Mouse (Mus musculus) kidney, embryonic 16.5 days (tissue): Measurements from ENCODE around the gene Aifm2. TPM values are rescaled to one million over a fixed set of nuclear protein-coding genes. Genes with fewer than 3 reads are reported as not detected.

ENCODE experiments used
- ATAC-seq: fragments of 200-750 bp; cut with Nextera tagmentation; 2 replicates; pipeline ENCODE4 v1.8.0; 2017; ENCODE audit warnings: moderate TSS enrichment; ENCODE audit not compliant: low FRiP score, low TSS enrichment
- H3K27ac ChIP-seq: fragments of 300-500 bp; sonication (generic); 2 replicates; pipeline ENCODE4 v1.5.1; 2014; ENCODE audit warnings: low read length
- H3K27me3 ChIP-seq: fragments of 300-500 bp; sonication (generic); 2 replicates; pipeline ENCODE4 v1.6.1; 2014; ENCODE audit warnings: low read length, control low read depth, mixed read lengths; ENCODE audit not compliant: insufficient read depth
- H3K36me3 ChIP-seq: fragments of 300-500 bp; sonication (generic); 2 replicates; pipeline ENCODE4 v1.6.1; 2014; ENCODE audit warnings: low read length, control low read depth, mixed read lengths; ENCODE audit not compliant: insufficient read depth
- H3K4me1 ChIP-seq: fragments of 300-500 bp; sonication (generic); 2 replicates; pipeline ENCODE4 v1.6.1; 2014; ENCODE audit warnings: low read length, control low read depth, mixed read lengths; ENCODE audit not compliant: insufficient read depth
- H3K4me2 ChIP-seq: fragments of 300-500 bp; sonication (generic); replicated peaks from 2 replicates; pipeline ENCODE4 v1.6.1; 2014; ENCODE audit warnings: low read depth, low read length
- H3K4me3 ChIP-seq: fragments of 300-500 bp; sonication (generic); 2 replicates; pipeline ENCODE4 v1.5.1; 2014; ENCODE audit warnings: mild to moderate bottlenecking, low read length
- H3K9ac ChIP-seq: fragments of 300-500 bp; sonication (generic); replicated peaks from 2 replicates; pipeline ENCODE4 v1.6.1; 2014; ENCODE audit warnings: low read length
- H3K9me3 ChIP-seq: fragments of 300-500 bp; sonication (generic); 2 replicates; pipeline ENCODE4 v1.6.1; 2016; ENCODE audit warnings: low read length, control low read depth
- WGBS: fragments of 180-500 bp; shearing (Covaris S2); extraction: QIAGEN DNeasy Blood & Tissue Kit; methylation state at CpG from one replicate; pipeline ENCODE4 v1.1.7; 2014; 5-methylcytosine and 5-hydroxymethylcytosine counted together
- polyA plus RNA-seq: library from polyadenylated mRNA; unstranded; fragments of >200 nt; fragmentation: Nextera tagmentation; extraction: Ambion mirVana; gene quantifications from 2 replicates; pipeline ENCODE4 v1.2.1, GENCODE M21; 2015

Aifm2 gene
- 24.3 and 28.0 TPM in 2 replicates for polyA plus RNA-seq

DNA sequence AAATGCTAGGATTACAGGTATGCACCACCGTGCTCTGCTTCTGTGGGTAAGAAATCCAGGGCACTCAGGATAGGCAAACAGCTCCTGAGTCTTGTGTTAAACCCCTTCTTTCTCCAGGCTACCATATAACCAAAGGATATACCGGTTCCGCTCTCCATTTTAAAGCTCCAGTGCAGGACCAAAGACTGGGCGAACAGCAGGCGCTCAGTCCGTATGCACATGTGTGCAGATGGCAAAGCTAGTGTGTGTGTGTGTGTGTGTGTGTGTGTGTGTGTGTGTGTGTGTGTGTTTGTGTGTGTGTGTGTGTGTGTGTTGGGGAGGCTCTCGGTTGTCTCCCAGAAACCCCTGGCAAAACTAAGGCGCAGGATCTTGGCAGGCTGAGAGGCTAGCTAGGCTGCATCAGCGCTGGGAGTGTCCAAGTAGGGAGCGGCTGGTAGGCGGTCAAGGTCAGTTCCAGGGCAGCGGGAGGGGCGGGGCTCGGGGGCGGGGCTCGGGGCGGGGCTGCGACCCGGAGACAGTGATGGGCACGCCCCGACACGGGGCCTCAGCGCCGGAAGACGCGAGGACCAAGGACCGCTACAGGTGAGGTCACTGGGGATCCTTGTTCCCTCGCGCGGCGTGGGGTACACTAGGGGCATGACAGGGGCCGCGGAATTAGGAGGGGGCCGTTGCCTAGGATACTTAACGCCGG lies at the start of gene Aifm2:
Gene Aifm2, plus strand, starts transcription at position 493 of the 691 bp plus-strand sequence.
- H3K27ac ChIP-seq = 0 out of 2 replicates have a peak within 1 kb of the TSS, but pooled peaks have one; percentile 60
- H3K36me3 ChIP-seq = no peaks in the 10 kb centered on the region
- H3K27me3 ChIP-seq = no peaks in the 10 kb centered on the region
- peak within 1 kb of the TSS; percentile 72 for H3K9ac ChIP-seq
- peak; percentile 93 for ATAC-seq
- H3K9me3 ChIP-seq = no peaks in the 10 kb centered on the region
- peak within 1 kb of the TSS; percentile 93 for H3K4me2 ChIP-seq
- peaks cover 10% of the 10 kb centered on the region for H3K4me1 ChIP-seq
- WGBS = 11% methylated on average over 36 of the region's 36 CpGs
- peak within 1 kb of the TSS; percentile 67 for H3K4me3 ChIP-seq

DNA sequence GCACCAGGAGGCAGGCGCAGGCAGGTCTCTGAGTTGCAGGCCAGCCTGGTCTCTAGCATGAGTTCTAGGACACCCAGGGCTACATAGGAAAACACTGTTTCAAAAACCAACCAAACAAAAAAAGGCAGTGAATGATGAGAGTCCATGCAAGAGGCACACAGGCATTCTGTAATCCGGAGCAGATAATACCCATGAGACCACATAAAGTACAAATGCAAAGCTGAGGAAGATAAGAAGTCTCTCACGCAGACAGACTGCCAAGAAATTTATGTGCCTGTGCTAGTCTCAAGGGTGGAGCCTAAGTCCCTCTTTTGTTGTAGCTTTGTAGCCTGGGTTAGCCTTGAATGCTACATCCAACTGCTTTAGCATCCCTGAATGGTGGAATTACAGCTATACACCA lies 49.4 kb upstream of the Aifm2 start:
- 75% methylated on average over 3 of the region's 3 CpGs for WGBS
- no peaks in the 10 kb centered on the region for H3K27me3 ChIP-seq

DNA sequence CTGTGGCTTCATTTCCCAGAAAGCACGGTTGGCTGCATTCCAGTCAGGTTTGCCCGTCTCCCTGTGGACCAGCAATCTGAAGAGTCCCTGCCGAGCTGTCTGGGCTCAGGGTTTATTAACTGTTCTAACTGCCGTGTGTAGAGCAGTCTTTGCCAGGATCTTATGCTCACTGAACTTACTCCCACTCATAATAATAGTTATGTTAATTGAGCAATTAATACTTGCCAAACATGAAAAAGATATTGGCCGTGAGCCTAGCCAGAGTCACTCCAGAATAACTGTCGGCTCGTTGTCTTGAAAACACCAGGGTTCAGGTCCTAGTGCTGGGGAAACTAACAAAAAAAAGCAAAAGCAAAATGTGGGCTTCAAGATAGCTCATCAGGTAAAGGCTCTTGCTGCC lies 45.8 kb upstream of the Aifm2 start:
- no peaks in the 10 kb centered on the region for H3K4me1 ChIP-seq
- 85% methylated on average over 7 of the region's 7 CpGs for WGBS
- H3K4me2 ChIP-seq = no peak overlapping the region
- no peaks in the 10 kb centered on the region for H3K9me3 ChIP-seq
- no peaks in the 10 kb centered on the region for H3K27me3 ChIP-seq
- H3K27ac ChIP-seq = no peak overlapping the region
- no peak overlapping the region for H3K4me3 ChIP-seq
- no peak for ATAC-seq
- peaks cover 47% of the 10 kb centered on the region for H3K36me3 ChIP-seq
- H3K9ac ChIP-seq = no peak overlapping the region

More for the DNA sequence above, 49.4 kb upstream of the Aifm2 start:
- no peak overlapping the region for H3K27ac ChIP-seq
- H3K4me3 ChIP-seq = no peak overlapping the region
- no peak overlapping the region for H3K4me2 ChIP-seq
- no peak overlapping the region for H3K9ac ChIP-seq
- H3K36me3 ChIP-seq = peaks cover 37% of the 10 kb centered on the region
- ATAC-seq = no peak
- H3K9me3 ChIP-seq = no peaks in the 10 kb centered on the region
- H3K4me1 ChIP-seq = no peaks in the 10 kb centered on the region

DNA sequence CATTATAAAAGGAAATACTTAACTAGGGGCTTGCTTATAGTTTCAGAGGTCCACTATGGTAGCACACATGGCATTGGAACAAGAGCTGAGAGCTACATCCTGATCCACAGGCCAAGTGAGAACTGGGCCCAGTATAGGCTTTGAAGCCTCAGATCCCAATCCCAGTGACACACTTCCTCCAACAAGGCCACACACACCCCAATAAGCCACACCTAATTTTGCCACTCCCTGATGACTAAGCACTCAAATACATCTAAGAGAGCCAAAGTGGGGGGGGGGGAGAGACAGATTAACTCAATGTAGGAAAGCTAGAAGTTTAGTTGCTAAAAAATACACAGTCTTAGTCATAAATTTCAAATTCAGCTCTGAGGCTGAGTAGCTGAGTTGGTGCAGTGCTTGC lies 45.2 kb upstream of the Aifm2 start:
- ATAC-seq = no peak
- Histone ChIP-seq H3K36me3 (peaks cover 47% of the 10 kb centered on the region), H3K27me3 (no peaks in the 10 kb centered on the region), H3K4me1 (no peaks in the 10 kb centered on the region), H3K9me3 (no peaks in the 10 kb centered on the region), H3K4me2 (no peak overlapping the region), H3K4me3 (no peak overlapping the region), H3K9ac (no peak overlapping the region), H3K27ac (no peak overlapping the region)

DNA sequence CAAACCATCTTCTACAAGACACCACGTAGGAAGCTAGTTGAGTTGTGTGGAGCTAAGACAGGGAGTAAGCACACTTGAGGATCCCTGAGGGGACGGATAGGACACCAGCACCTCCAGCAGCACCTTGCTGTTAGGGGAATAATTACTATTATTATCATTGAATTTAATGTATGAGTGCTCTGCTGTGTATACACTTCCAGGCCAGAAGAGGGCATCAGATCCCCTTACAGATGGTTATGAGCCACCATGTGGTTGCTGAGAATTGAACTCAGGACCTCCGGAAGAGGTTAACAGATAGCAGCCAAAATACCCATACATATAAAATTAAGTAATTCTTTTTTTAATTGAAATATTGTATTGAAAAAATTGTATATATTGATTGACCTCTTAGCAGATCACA lies 44.3 kb upstream of the Aifm2 start:
- no peak for ATAC-seq
- no peaks in the 10 kb centered on the region for H3K27me3 ChIP-seq
- H3K4me2 ChIP-seq = no peak overlapping the region
- no peak overlapping the region for H3K27ac ChIP-seq
- H3K36me3 ChIP-seq = peaks cover 45% of the 10 kb centered on the region
- no peak overlapping the region for H3K9ac ChIP-seq
- WGBS = 98% methylated on average over 3 of the region's 3 CpGs
- no peaks in the 10 kb centered on the region for H3K4me1 ChIP-seq
- H3K4me3 ChIP-seq = no peak overlapping the region
- no peaks in the 10 kb centered on the region for H3K9me3 ChIP-seq

DNA sequence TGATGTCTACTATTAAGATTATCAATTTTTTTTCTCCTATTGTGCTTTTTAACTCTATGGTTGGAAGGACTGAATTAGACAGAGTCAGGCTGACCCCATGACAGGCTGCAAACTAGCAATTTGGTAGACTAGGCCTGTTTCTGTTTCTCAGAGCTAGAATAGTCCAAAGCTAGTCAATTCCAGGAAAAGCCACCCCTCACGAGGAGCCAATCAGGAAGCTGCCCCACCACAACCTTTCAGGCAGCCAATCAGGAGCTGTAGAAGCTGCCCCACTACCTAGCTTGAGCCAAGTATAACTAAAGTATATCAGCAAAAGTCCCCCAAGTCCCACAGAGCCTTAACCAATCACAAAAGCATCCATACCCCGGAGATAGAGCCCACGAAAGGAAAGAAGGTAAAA lies 39.1 kb upstream of the Aifm2 start:
- WGBS = 73% methylated on average over 3 of the region's 3 CpGs

DNA sequence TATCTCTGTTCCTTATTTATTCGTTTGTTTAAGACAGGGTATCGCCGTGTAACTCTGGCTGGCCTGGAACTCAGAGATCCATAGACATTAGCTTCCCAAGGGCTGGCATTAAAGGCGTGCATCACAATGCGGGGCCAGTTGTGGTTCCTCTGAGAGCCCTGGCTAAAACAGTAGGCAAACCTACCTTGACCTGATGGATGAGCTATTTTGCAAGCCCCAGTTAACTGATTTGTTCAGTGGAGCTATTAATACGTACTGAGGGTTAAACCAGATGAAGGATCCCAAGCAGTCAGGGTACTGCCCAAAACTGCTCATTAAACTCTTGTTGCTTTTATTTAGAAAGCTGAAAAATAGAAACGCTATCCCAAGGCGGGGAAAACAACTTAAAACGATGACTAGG lies 35.5 kb upstream of the Aifm2 start:
- Histone ChIP-seq H3K9ac (peak overlapping the region; percentile 96), H3K36me3 (peaks cover 9% of the 10 kb centered on the region), H3K9me3 (no peaks in the 10 kb centered on the region), H3K4me2 (peak overlapping the region; percentile 62), H3K27ac (peak overlapping the region; percentile 78), H3K27me3 (no peaks in the 10 kb centered on the region), H3K4me3 (peak overlapping the region; percentile 96), H3K4me1 (peaks cover 19% of the 10 kb centered on the region)
- peak; percentile 10 for ATAC-seq
- WGBS = 33% methylated on average over 9 of the region's 9 CpGs

More for the DNA sequence above, 39.1 kb upstream of the Aifm2 start:
- Histone ChIP-seq H3K27me3 (no peaks in the 10 kb centered on the region), H3K9me3 (no peaks in the 10 kb centered on the region), H3K9ac (no peak overlapping the region), H3K27ac (no peak overlapping the region), H3K36me3 (peaks cover 31% of the 10 kb centered on the region), H3K4me1 (peaks cover 8% of the 10 kb centered on the region), H3K4me3 (no peak overlapping the region), H3K4me2 (no peak overlapping the region)
- no peak for ATAC-seq

DNA sequence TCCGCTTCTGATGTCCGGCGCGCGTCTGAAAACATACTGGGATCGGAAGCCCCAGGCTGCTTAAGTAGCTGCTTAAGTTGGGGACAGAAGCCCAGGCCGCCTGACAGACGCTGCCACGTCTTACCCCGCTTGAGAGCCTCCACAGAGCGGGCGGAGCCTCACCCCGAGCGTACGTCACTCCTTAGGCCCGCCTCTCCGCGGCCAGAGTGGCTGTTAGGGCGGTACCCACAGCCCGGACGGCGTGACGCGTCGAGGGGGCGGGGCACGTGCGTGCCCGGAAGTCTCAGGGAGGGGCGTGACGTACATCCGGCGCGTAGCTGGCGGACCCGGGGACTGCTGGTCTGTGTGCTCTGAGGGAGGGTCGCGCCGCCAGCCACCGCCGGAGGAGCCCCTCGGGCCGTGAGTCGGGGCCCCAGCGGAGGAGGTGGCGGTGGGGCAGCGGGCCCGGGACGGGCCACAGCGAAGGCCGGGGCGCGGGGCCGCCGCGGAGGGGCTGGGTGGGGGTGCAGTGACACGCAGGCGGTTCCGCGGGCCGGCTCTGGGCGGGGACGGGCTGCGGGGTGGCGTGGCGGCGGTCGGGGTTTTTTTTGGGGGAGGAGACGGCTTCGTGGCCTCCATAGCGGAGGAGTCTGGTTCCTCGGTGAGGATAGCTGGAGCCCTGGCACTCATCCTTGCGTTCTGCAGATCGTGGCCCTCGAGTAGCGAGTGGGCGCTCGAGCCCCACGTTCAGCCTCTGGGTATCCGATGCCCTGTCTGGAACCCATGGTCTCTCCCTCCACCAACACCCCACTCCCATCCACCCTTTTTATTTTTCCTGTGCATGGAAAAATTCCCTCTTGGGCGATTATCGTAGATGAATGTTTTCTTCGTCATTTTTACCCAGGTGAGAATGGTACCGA lies 34.8 kb upstream of the Aifm2 start, which contains the start of gene Sar1a:
Gene Sar1a, plus strand, starts transcription at position 285 of the 899 bp plus-strand sequence.
- peak within 1 kb of the TSS; percentile 78 for H3K27ac ChIP-seq
- no peaks in the 10 kb centered on the region for H3K27me3 ChIP-seq
- peak within 1 kb of the TSS; percentile 96 for H3K9ac ChIP-seq
- WGBS = under 1% methylated on average over 69 of the region's 84 CpGs
- ATAC-seq = peak; percentile 100
- peaks cover 19% of the 10 kb centered on the region for H3K4me1 ChIP-seq
- peak within 1 kb of the TSS; percentile 92 for H3K4me2 ChIP-seq
- peak within 1 kb of the TSS; percentile 96 for H3K4me3 ChIP-seq
- no peaks in the 10 kb centered on the region for H3K9me3 ChIP-seq
- H3K36me3 ChIP-seq = peaks cover 7% of the 10 kb centered on the region; the same call in 1 of the 2 replicates

DNA sequence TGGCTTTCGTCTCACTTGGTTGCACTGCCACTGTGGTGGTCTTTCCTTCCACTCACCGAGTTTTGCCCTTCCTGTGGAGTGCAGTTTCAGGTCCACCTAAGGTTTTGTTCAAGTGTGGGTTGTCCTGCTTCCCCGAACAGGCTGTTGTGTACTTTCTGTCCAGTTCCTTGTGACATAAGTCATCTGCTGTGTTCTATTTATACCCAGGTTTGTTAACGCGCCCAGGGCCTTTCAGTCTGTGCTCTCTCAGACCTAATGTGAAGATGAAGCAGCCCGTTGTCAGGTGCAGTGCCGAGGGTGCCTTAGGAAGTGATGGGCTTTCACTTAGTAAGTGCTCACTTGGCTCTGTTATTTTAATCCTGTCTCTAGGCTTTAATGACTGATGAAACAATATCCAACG lies 25.7 kb upstream of the Aifm2 start:
- H3K27me3 ChIP-seq = no peaks in the 10 kb centered on the region
- H3K9me3 ChIP-seq = no peaks in the 10 kb centered on the region
- H3K27ac ChIP-seq = no peak overlapping the region
- WGBS = 81% methylated on average over 8 of the region's 8 CpGs
- no peaks in the 10 kb centered on the region for H3K4me1 ChIP-seq
- H3K4me3 ChIP-seq = no peak overlapping the region
- peaks cover 75% of the 10 kb centered on the region for H3K36me3 ChIP-seq
- no peak overlapping the region for H3K9ac ChIP-seq
- ATAC-seq = no peak
- no peak overlapping the region for H3K4me2 ChIP-seq
